Comparison of ENCODE assay signal across 19 mouse cellular contexts in genomic region chr8:120084783-120085182, GRCm38 (mm10). TPM values are rescaled to one million over a fixed set of nuclear protein-coding genes. Genes with fewer than 3 reads are reported as not detected.
DNase-seq lines count a peak whose midpoint lies in the region; ATAC-seq and TF ChIP-seq lines count a peak whose summit lies in the region.
"Had no signal": no experiment of that assay in that cellular context is flagged by ENCODE, and none has a peak within 500 bp of the region (broad histone marks: within the 10 kb centered on the region; RNA-seq: fewer than 3 reads in every experiment).

No protein-coding gene starts in this region.

- peak; percentile 13; the same call in 1 of the 2 replicates for TF ChIP-seq CTCF in layer of hippocampus, adult 2 months (conservative IDR thresholded peaks at IDR 0.05)

- no peak overlapping the region for H3K4me3 ChIP-seq in layer of hippocampus, adult 2 months

- DNase-seq in frontal cortex, postnatal 14 days (ENCODE audit: low spot score in 2 of 2) = no peak
- DNase-seq in layer of hippocampus, adult 2 months (ENCODE audit: low spot score in 2 of 2) = no peak
- DNase-seq in layer of hippocampus, postnatal 25 days (ENCODE audit: extremely low spot score in 1 of 2, low spot score in 1 of 2) = no peak
- peak; percentile 47 for DNase-seq in right cerebral cortex, adult 18-20 months
- DNase-seq in right cerebral cortex, postnatal 25 days = no peak
- DNase-seq: adrenal gland, adult 2 months; adrenal gland, adult 8-10 months; adrenal gland, postnatal 10 days; adrenal gland, postnatal 14 days; adrenal gland, postnatal 25 days; adrenal gland, postnatal 36 days; B cell, adult 2 months; cerebellum, adult 11 months; cerebellum, adult 11-12 months; cerebellum, adult 18-20 months had no signal

- ATAC-seq in frontal cortex, adult (ENCODE audit: low TSS enrichment) = peak; percentile 64; the same call in 1 of the 2 replicates
- ATAC-seq: activated CD4-positive, CD25-positive, alpha-beta regulatory T cell, adult 4 months; CD4-positive, CD25-positive, alpha-beta regulatory T cell, adult 4 months; Patski had no signal

- H3K27ac ChIP-seq in layer of hippocampus, adult 2 months = no peak overlapping the region

RNA-seq across cellular contexts. Expression of gene Zdhhc7, which starts 16.5 kb away (rescaled TPM):
- total RNA-seq in layer of hippocampus, adult 2 months (2021) = 10 to 100 TPM; 33.9 to 35.9 TPM
- 10 to 100 TPM; 36.5 to 40.0 TPM for total RNA-seq in layer of hippocampus, postnatal 25 days (2021)

RNA-seq across cellular contexts. Expression of gene 6430548M08Rik, which starts 29.2 kb away (rescaled TPM):
- total RNA-seq in layer of hippocampus, adult 2 months (2021) = 100 to 1,000 TPM; 170 to 183 TPM
- 100 to 1,000 TPM; 151 to 168 TPM for total RNA-seq in layer of hippocampus, postnatal 25 days (2021)
